Comparison of ENCODE assay signal across 8 mouse cellular contexts in genomic region chr5:96964062-96965028, GRCm38 (mm10). TPM values are rescaled to one million over a fixed set of nuclear protein-coding genes. Genes with fewer than 3 reads are reported as not detected.
DNase-seq lines count a peak whose midpoint lies in the region; ATAC-seq lines count a peak whose summit lies in the region.

No protein-coding gene starts in this region.

- H3K4me1 ChIP-seq in embryonic facial prominence, embryonic 12.5 days = peaks cover 13% of the 10 kb centered on the region; the same call in 1 of the 2 replicates
- peaks cover 15% of the 10 kb centered on the region for H3K4me1 ChIP-seq in intestine, embryonic 16.5 days (ENCODE audit: control insufficient read depth, insufficient read depth, low read length)

- WGBS in embryonic facial prominence, embryonic 12.5 days = 8% methylated on average over 13 of the region's 14 CpGs
- WGBS in intestine, embryonic 16.5 days = 6% methylated on average over 14 of the region's 14 CpGs

- H3K4me2 ChIP-seq in embryonic facial prominence, embryonic 12.5 days (replicated peaks) = peak overlapping the region; percentile 37
- peak overlapping the region; percentile 52 for H3K4me2 ChIP-seq in intestine, embryonic 16.5 days (ENCODE audit: low read depth, low read length)

- no peaks in the 10 kb centered on the region for H3K9me3 ChIP-seq in embryonic facial prominence, embryonic 12.5 days
- no peaks in the 10 kb centered on the region for H3K9me3 ChIP-seq in intestine, embryonic 16.5 days (ENCODE audit: control insufficient read depth, low read length)

- ATAC-seq in embryonic facial prominence, embryonic 12.5 days (ENCODE audit: insufficient number of reproducible peaks, insufficient read depth, low FRiP score, low TSS enrichment) = no peak
- ATAC-seq in intestine, embryonic 16.5 days = peak; percentile 87
- ATAC-seq in megakaryocyte, adult 5-6 weeks (ENCODE audit: poor library complexity, severe bottlenecking) = peak; percentile 33; the same call in 1 of the 2 replicates

- no peak overlapping the region for H3K4me3 ChIP-seq in embryonic facial prominence, embryonic 12.5 days
- peak overlapping the region; percentile 24 for H3K4me3 ChIP-seq in intestine, embryonic 16.5 days (ENCODE audit: low read length)

- H3K27me3 ChIP-seq in embryonic facial prominence, embryonic 12.5 days = no peaks in the 10 kb centered on the region
- H3K27me3 ChIP-seq in intestine, embryonic 16.5 days (replicated peaks; ENCODE audit: control insufficient read depth, insufficient read depth, low read length) = no peaks in the 10 kb centered on the region

- no peak overlapping the region for H3K9ac ChIP-seq in embryonic facial prominence, embryonic 12.5 days
- H3K9ac ChIP-seq in intestine, embryonic 16.5 days (ENCODE audit: low read depth, low read length) = peak overlapping the region; percentile 41; the same call in 1 of the 2 replicates

- no peaks in the 10 kb centered on the region for H3K36me3 ChIP-seq in embryonic facial prominence, embryonic 12.5 days
- H3K36me3 ChIP-seq in intestine, embryonic 16.5 days (ENCODE audit: control insufficient read depth, insufficient read depth, low read length) = no peaks in the 10 kb centered on the region

- peak; percentile 18 to 19 for DNase-seq in left cerebral cortex, adult 9 months (ENCODE audit: low spot score in 2 of 2)
- DNase-seq in left cerebral cortex, adult 11 months (ENCODE audit: low spot score) = no peak
- peak; percentile 7 to 13 for DNase-seq in thymus, postnatal 36 days
- DNase-seq in gastrocnemius, adult 18-20 months (ENCODE audit: low spot score) = no peak
- no peak for DNase-seq in left cerebral cortex, adult 18-20 months (ENCODE audit: low spot score in 2 of 2)

- H3K27ac ChIP-seq in embryonic facial prominence, embryonic 12.5 days = peak overlapping the region; percentile 50; the same call in 1 of the 2 replicates
- H3K27ac ChIP-seq in intestine, embryonic 16.5 days (ENCODE audit: low read length) = peak overlapping the region; percentile 92

RNA-seq across cellular contexts. Expression of gene Bmp2k, which starts 33.1 kb away (rescaled TPM):
- polyA plus RNA-seq in embryonic facial prominence, embryonic 12.5 days (2016; fragmentation: Nextera tagmentation; extraction: Ambion mirVana) = 9.9 and 11.4 TPM in 2 replicates
- 12.5 and 17.2 TPM in 2 replicates for polyA plus RNA-seq in intestine, embryonic 16.5 days (2015; fragmentation: Nextera tagmentation; extraction: Ambion mirVana)
- total RNA-seq in megakaryocyte, adult 5-6 weeks (2015) = 67.8 and 74.8 TPM in 2 replicates
- 33.7 and 43.9 TPM in 2 replicates for total RNA-seq in megakaryocyte, adult 5-6 weeks (2017)
- total RNA-seq in gastrocnemius, adult 18-20 months (2021) = 10 to 100 TPM; 11.8 to 13.2 TPM
- total RNA-seq in left cerebral cortex, adult 18-20 months (2021) = 10 to 100 TPM; 10.8 to 11.6 TPM

Comparison
In these comparisons a context has a peak if more than half of its experiments do, and no peak if none do; other contexts are left out.
1. DNase-seq: peak in left cerebral cortex, adult 9 months (2 of 2) and thymus, postnatal 36 days (2 of 2); none in left cerebral cortex, adult 11 months (single experiment), gastrocnemius, adult 18-20 months (single experiment) and left cerebral cortex, adult 18-20 months (0 of 2).